Mouse (Mus musculus): ENCODE results near the gene Tpcn2.
A peak's percentile ranks its signal among the peaks of the same experiment; 100 is the strongest.

The Tpcn2 gene

DNA sequence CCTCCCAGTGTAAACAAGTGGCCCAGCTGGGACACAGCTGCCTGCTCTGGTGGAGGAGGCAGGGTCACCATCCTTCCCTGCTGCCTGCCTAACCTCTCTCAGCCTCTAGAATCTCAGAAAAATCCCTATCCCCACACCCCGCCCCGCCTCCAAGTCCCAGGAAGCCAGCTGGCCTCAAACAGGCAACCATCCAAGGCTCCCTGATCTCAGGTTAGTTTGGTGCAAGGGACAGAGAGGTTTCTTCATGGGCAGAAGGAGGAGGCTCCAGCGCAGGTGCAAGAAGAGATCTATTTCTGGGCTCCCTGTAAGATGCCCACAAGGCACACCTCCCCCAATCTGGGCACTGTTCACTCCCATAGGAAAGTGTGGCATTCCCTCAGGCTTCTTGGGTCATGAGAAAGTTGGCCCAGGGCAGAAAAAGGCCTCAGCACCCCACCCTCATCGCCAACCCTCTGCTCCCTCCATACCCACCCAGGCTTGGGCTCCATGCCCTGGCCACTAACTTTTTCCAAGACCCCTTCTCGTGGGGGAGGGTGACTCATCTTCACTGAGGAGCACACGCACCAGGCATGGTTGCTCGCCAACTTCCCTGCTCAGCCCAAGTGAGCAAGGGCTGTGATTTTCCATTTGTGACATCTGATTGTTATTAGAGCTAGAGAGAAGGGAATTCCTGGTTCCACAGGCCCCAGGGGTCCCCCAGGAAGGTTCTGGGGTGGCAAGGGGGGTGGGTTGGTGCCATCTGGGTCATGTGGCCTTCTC, 15.9 kb upstream of the Tpcn2 start:
- no peak for DNase-seq (ENCODE audit: low spot score)

DNA sequence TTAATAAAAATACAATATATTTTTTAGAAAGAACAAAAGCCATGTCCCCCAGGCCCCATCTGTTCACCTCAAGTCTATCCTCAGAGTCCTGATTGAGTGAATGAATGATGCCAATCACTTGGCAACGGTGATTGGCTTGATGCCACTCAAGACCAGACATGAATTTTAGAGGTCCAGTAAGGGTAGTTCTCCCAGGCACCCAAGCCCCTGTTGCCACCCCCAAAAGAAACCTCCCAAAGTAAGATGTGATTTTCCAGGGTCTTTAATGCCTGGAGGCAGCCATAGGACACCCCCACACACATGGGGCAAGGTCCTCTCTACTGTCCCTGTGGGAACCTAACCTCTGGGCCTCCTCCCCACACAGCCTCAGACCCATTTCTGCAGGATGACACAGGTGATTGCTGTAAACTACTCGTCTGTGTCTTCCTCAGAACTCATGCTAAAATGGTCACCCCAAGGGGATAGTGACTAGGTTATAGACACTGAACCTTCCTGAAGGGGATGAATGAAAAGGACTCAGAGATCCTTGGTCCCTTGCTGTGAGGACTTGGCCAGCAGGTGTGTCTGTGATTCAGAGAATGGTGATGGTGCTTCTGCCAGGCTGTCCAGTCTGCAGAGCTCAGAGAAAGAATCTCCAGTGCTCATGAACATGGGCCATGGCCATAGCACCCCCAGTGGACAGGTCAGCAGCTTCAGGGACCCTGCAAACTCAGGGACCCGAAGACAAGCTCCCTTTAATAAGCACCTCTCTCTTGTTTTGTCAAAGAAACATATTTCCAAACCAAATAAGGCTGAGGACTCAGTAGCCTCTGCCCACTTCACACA, 15.1 kb upstream of the Tpcn2 start:
- DNase-seq (ENCODE audit: low spot score): no peak

DNA sequence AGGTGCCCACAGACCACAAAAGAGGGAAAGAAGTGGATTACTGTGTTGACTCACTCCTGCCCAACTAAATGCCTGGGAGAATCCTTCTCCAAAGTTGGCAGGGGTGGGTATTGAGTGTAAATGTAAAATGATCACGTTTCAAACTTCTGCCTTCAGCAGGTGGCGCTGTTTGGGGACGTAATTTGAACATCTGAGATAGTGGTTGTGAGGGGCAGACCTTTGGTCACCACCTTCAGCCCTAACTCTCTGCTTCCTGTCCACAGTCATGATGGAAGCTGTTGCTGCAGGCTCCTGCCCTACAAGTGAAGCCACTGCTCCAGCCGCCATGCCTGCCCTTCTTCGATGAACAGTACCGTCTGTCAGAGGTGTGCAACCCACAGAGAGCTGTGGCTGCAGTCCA, 10.0 kb upstream of the Tpcn2 start:
- no peak for DNase-seq (ENCODE audit: low spot score)

DNA sequence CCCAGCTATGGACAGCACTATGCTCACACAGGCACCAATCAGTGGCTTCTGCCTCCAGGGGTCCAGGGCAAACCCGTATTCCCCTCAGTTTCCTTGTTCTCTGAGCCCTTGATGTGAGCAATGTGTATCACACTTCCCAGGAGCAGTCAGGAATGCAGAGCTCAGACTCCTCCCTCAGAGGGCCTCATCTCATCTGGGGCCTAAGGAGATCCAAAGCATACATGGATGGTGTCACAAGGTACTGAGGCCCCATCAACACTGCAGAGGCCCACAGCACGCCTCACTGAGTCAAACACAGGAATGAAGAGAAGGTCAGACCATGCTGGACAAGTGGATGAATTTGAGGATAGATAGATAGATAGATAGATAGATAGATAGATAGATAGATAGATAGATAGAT, 8.9 kb upstream of the Tpcn2 start:
- no peak for DNase-seq (ENCODE audit: low spot score)

DNA sequence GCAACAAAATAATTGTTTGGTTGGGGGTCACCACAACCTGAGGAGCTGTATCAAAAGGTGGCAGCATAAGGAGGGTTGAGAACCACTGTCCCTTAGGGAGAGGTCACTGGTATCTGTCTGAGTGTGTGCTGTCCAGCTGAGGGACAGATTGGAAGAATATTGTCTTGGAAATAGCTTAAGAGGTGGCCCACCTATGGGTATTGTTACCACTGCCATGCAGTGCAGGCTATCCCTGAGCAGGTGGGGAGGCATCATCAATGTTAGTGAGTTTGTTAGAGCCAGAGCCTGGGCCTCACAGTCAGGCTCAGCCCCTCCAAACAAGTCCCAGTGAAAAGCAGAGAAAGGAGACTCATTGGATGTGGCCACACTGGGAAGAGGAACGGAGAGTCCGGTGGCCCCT, 8.0 kb upstream of the Tpcn2 start:
- DNase-seq (ENCODE audit: low spot score): no peak

DNA sequence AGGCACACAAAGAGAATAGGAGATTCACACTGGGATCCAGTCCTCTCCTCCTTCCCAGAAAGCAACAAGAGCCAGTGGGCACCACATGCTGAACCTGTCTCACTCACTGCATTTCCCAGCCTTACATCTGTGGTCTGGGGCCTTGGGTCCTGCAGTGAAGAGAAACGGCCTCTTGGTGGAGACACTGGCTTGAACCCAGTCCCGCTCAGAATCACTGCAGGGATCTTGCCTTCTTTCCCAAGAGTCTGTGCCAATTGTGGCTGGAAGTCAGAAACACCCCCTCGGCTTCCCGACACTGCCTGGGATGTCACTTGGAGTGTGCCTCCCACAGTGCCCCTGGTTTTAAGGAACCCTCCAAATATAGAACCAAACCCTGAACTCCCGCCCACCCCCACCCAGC, 5.5 kb upstream of the Tpcn2 start:
- DNase-seq (ENCODE audit: low spot score): no peak

DNA sequence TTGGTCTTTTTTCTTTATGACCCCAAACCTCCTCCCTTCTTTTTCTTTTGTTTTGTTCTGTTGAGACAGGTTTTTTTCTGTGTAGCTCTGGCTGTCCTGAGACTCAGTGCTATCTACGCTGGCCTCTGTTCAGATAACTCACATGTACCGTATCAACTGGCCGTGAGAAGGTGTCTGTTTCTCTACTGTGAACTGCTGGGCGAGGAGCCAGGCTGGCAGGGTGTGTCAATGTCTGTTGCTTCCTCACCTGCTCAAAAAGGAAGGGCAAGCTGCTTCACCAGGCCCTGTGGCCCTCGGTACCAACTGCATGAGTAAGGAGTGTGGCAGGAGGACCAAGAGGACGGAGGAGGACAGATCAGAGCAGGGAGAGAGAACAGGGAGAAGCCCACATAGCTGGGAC, 3.6 kb upstream of the Tpcn2 start:
- no peak for DNase-seq (ENCODE audit: low spot score)

DNA sequence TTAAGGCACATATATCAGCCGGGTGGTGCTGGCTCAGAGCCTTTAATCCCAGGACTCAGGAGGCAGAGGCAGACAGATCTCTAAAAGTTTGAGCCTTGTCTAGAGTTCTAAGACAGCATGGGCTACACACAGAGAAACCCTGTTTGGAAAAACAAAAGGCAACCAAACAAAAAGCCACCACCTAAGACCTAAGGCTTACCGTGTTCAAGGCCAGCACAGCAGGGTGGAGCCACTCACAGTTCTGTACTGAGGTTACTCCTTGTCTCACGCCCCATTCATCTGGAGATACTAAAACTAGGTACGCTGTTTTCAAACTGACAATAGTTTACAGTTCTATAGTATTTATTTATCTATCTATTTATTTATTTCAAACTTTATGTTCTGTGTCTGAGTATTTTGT, 1.7 kb upstream of the Tpcn2 start:
- no peak for DNase-seq (ENCODE audit: low spot score)

DNA sequence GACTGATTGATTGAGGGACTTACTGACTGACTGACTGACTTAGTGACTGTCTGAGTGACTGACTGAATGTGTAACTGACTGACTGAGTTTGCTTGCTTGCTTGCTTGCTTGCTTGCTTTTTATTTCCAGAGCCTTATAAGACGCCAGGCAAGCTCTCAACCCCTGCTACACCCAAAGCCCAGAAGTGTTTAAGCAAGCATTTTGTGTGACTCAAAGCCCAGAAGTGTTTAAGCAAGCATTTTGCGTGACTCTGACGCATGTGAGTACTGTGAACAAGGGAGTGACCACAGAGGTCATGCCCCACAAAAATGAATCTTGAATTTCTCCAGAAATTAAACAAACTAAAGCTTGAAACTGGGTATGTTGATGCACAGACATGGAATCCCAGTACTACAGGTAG, 482 bp upstream of the Tpcn2 start:
- no peak for DNase-seq (ENCODE audit: low spot score)

DNA sequence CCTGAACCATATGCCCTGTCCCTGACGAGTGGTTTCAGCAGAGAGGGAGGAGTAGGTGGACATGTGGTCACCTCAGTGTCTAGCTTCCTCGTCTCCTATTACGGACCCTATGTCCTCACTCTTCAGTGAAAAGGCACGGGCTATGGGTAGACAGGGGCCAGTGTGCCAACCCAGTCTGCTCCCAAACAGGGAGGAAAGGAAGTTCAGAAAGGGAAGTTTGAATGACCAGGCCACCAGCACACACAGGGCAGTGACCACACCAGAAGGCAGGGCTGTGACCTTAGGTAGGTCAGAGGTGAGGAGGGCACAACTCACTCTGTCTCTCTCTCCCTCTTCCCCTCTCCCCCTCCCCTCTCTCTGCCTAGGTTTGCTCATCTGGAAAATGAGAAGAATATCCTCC, 770 bp downstream of the Tpcn2 start:
- DNase-seq (ENCODE audit: low spot score): no peak

DNA sequence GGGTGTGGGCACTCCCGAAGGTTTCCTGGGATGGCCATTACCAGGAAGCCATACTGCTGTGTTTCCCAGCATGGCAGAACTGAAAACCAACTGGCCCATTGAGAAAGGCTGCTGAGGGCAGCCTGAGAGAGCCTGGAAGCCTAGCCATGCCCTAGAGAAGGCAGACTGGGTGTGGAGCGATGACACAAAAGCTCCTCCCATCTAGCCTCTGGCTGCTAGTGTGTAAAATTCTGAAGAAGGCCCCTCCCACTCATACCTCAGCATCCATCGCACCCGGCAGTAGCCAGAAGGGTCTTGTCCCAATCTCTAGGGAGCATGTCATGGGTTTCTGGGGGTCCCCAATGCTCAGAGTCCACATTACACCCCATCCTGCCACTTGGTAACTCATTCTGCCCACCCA, 2.4 kb downstream of the Tpcn2 start:
- no peak for DNase-seq (ENCODE audit: low spot score)

DNA sequence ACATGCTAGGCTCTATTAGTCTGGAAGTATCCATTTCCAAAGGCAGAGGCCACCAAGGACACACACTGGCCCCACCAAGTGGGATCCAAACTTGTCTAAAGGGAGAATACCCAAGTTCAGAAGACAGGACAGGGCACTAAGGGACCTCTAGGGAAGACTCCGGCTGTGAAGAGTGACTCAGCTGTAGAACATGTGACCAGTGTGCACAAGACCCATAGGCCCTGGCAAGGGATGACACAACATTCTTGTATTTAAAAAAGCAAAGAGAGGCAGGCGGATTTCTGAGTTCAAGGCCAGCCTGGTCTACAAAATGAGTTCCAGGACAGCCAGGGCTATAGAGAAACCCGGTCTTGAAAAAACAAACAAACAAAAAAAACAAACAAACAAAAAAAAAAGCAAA, 8.3 kb downstream of the Tpcn2 start:
- DNase-seq (ENCODE audit: low spot score): no peak

DNA sequence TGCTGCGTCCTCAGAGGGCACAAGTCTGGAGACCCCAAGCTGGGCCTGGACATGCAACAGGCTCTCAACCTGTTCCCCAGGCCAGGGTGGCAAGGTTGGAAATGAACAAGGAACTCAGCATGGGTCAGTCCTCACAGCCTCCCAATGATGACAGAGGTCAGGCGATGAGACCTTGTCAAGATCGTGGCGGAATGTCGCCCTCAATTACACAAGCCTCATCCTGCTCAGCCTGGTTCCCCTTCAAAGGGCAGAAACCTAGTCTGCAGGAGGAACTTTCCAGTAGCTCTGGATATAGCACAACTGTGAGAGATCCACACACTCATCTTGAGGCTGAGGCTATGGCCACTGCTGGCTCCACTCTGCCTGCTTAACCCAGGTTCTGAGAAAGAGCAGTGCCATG, 12.9 kb downstream of the Tpcn2 start:
- no peak for DNase-seq (ENCODE audit: low spot score)

DNA sequence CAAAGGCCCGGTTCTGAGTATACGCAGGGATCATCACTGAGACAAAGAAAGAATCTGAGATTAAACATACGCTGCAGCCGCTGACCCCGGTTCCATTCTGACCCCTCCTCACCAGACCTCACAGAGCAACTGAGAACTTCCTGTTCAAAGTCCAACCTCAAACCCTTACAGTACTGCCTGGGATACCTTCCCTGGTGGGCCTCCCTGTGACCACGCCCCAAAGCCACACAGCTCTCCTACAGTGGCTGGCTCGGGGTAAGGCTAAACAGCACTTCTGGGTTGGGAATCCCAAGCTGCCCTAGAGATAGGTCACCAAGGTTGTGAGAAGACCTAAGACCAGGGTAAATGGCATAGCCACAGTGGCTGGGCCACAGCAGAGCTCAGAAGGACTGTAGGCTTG, 14.9 kb downstream of the Tpcn2 start:
- no peak for DNase-seq (ENCODE audit: low spot score)

DNA sequence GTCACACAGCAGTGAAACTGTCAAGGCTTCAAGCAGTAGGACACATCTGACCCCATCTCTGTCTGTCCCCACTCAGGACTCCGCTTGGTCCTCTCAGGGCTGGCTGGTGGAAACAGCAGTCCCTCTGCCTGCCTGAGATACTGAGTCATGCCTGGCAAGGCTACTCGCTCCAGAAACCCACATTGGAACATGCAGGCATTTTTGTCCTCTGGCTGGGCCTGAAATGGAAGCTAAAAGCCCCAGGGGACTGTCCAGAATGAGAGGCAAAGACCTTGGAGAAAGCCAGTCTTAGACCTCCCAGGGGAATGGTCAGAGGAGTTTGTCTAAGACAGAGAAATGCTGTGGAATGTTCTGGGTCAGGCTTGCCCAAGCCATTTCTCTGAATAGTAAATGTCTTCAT, 17.8 kb downstream of the Tpcn2 start:
- no peak for DNase-seq (ENCODE audit: low spot score)

DNA sequence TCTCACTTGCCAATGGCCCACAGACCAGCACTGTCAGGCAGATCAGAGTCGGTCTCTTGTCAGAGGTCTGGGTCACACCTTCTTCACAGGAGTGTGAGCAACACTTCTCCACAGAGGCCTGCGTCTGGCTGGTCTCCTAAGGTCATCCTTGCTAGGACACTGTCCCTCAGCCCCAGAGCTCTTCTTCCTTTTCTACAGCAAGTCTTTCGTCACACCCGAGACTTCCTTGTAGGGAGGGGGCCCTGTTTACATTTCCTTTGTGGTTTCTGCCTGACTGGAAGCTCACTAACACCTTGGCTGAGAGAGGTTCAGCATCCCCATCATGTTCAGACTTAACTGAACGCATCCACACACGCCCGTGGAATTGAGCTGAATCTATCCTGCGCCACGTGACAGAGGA, 19.6 kb downstream of the Tpcn2 start:
- DNase-seq (ENCODE audit: low spot score): no peak

DNA sequence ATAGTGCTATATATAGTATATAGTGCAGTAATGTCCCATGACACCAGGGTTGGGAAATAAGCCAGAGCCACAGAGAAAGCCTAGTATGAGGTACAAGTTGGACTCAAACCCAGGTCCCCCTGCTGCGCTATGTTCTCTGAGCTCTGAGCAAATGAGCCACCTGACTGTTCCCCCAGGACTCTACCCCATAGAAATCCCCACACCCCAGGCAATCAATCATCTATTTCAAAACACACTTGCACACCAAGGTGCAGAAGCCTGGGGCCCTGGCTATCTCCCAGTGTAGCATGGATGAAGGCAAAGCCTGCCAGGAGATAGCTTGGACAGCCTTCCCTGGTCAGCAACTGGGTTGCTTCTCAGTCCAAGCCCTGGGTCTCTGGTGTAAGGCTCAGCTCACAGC, 27.7 kb downstream of the Tpcn2 start:
- DNase-seq (ENCODE audit: low spot score): no peak

DNA sequence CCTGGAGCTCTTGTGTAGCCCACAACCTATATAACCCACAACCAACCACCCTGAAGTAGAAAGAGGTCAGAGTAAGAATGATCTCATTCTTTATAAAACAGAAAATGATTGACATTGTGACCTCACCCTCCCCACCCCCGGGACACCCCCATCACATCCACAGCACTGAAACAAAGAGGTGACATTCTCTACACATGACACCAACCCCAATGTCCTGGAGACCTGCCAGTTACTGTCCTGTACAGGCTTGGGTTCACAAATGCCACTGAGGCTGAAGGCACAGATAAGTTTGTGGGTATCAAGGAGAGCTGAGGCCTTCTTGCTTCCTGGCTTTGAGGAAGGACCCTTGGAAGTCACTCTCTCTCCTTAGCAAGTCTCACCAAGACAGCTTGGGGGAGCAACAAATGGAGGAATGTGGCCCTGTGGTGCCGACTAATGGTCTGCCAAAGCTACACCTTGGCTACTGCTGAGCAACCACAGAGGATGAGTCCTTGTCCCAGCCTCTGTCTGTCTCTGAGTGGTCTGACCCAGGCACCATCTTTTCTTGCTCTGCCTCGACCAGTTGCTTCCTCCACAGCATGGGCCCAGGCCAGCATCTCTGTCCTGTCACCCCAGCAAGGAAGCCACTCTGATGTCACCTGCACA, 29.7 kb downstream of the Tpcn2 start:
- DNase-seq (ENCODE audit: low spot score): no peak

DNA sequence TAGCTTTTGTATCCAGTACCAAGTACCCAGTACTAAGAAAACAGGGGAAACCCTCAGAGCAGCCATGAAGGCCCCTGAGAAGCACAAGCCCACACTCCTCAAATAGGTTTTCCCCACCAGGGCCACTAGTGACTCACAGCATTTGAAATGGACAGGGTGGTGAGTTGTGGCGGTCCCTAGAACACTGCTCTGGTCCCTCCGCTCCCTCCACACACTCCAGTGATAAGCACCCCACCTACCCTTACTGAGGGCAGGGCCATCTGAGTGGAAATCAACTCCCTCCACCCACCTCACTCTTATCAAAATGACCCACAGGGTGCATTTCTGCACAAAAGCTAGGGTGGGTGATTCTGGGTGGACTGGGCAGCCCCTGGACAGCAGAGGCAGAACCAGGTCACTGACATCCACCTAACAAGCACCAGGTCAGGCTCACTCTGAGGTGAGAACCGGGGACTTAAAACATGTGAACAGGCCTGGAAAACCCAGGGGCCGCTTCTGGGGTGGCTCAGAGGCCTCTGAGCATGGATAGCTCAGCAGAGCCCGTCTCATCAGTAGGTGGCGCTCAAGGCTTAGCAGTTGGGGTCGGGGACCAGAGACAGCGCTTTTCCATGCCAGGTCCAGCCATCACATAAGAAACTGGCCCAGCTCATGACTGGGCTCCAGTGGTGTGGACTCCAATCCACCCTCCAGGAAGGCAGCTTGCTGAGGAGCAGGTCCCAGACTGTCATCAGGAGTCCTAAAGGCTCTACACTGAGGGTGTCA, 30.9 kb downstream of the Tpcn2 start:
- peak; percentile 71 for DNase-seq (ENCODE audit: low spot score)

DNA sequence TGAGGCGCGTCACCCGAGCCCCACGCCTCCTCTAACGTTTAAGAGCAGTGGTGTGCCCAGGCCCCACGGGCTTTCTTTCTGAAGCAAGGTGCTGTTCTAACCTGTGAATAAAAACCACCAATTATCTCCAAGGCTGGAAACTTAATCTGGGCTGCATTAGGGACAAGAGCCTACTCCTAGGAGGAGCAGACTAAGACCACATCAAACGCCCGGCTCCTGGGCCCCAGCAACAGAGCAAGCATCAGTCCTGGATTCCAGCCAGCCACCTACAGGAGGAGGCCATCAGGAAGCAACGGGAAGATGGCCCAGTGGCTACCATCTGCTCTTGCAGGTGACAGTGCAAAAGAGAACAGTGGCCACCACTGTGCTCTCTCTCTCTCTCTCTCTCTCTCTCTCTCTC, 33.6 kb downstream of the Tpcn2 start:
- no peak for DNase-seq (ENCODE audit: low spot score)

DNA sequence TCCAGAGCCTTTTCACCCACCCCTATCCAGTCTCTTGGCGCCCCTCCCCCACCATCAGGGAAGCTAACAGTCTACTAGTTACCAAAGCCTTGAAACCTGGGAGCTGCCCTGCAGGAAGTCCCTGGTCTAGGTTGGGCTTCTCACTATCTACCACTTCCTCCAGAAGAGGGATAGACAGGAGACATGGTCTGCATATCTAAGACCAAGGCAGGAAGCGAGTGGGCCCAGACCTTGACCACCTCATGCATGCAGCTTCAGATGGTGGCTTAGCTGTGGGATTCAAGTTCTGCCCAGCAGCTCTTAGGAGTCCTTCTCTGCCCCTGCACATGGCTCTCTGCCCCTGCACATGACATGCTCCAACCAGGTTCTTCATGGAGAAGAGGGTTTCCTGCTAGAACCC, 34.9 kb downstream of the Tpcn2 start:
- DNase-seq (ENCODE audit: low spot score): no peak

All from layer of hippocampus, adult 9-10 months (tissue).